Mouse (Mus musculus) macrophage (primary cell): ENCODE results near the gene Gss. TPM values are rescaled to one million over a fixed set of nuclear protein-coding genes. Genes with fewer than 3 reads are reported as not detected.
"Not testable (repeated sequence)": the region's sequence is repeated elsewhere in the genome, so short reads cannot be mapped to it uniquely, and the experiment has no call there.

ENCODE experiments used
- H3K27ac ChIP-seq: fragments of 350-480 bp; formaldehyde crosslinking; 2 replicates; pipeline ENCODE4 v1.9.0; 2021
- H3K36me3 ChIP-seq: fragments of 350-480 bp; formaldehyde crosslinking; 2 replicates; pipeline ENCODE4 v1.9.0; 2021; ENCODE audit errors: inconsistent target
- H3K4me3 ChIP-seq: fragments of 350-480 bp; formaldehyde crosslinking; 2 replicates; pipeline ENCODE4 v1.9.0; 2021; ENCODE audit errors: inconsistent target
- H3K79me2 ChIP-seq: fragments of 350-480 bp; formaldehyde crosslinking; 2 replicates; pipeline ENCODE4 v1.9.0; 2021; ENCODE audit errors: inconsistent target
- WGBS: methylation state at CpG from one replicate; pipeline ENCODE4 v1.1.7; 2026; ENCODE audit warnings: inconsistent platforms; ENCODE audit not compliant: missing documents; 5-methylcytosine and 5-hydroxymethylcytosine counted together
- polyA plus RNA-seq: library from polyadenylated mRNA; stranded (reverse); fragments of 250-400 nt; gene quantifications from 3 replicates; pipeline ENCODE4 v1.2.4, GENCODE M21; 2018; ENCODE audit warnings: inconsistent platforms

Gene Gss
- polyA plus RNA-seq, 1 experiment from 2014 or later, result 14.6 TPM

DNA sequence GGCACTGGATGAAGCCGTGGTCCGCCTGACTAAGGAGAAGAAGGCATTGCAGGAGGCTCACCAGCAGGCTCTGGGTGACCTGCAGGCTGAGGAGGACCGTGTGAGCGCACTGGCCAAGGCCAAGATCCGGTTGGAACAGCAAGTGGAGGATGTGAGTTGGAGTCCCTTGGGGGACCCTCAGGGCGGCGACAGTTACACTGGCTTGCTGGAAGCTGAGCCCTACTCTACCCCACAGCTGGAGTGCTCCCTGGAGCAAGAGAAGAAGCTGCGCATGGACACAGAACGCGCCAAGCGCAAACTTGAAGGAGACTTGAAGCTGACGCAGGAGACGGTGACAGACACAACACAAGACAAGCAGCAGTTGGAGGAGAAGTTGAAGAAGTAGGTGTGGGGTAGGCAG lies 35.9 kb upstream of the Gss start:
- WGBS, result 89% methylated on average over 11 of the region's 13 CpGs
- H3K36me3 ChIP-seq, result peaks cover 2% of the 10 kb centered on the region; the same call in 1 of the 2 replicates
- H3K79me2 ChIP-seq, result no peaks in the 10 kb centered on the region
- no peak overlapping the region for H3K27ac ChIP-seq
- no peak overlapping the region for H3K4me3 ChIP-seq

DNA sequence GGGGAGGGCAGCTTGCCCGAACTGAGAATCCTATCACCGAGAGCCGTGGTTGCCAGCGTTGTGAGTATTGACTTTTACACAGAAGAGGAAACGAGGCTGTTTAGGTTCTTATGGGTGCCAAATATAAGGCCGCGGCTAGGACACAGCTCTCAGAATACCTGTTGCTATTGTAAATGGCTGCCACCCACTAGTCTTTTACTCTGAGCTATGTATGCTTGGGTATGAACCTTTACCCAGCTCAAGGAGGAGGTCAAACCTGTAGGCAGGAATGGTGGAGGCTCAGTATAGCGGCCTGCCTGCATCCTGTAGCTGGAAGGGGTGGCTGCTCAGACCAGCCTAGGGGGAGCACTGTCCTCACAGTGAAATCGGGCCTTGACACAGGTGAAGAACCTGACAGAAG lies 35.5 kb upstream of the Gss start:
- Histone ChIP-seq H3K79me2 (no peaks in the 10 kb centered on the region), H3K27ac (no peak overlapping the region), H3K36me3 (no peaks in the 10 kb centered on the region), H3K4me3 (no peak overlapping the region)
- 94% methylated on average over 9 of the region's 9 CpGs for WGBS

- WGBS, result 44% methylated on average over 21 of the region's 21 CpGs
- H3K27ac ChIP-seq, result no peak overlapping the region
- H3K79me2 ChIP-seq, result no peaks in the 10 kb centered on the region
- H3K4me3 ChIP-seq, result no peak overlapping the region
- no peaks in the 10 kb centered on the region for H3K36me3 ChIP-seq
Observed at GRCm38 (mm10) chr2:155627030-155627738, 34.6 kb upstream of the Gss start.

GRCm38 (mm10) chr2:155626277-155626676 lies 33.7 kb upstream of the Gss start:
- Histone ChIP-seq H3K36me3 (no peaks in the 10 kb centered on the region), H3K79me2 (no peaks in the 10 kb centered on the region), H3K27ac (no peak overlapping the region), H3K4me3 (no peak overlapping the region)
- WGBS, result 62% methylated on average over 15 of the region's 15 CpGs

DNA sequence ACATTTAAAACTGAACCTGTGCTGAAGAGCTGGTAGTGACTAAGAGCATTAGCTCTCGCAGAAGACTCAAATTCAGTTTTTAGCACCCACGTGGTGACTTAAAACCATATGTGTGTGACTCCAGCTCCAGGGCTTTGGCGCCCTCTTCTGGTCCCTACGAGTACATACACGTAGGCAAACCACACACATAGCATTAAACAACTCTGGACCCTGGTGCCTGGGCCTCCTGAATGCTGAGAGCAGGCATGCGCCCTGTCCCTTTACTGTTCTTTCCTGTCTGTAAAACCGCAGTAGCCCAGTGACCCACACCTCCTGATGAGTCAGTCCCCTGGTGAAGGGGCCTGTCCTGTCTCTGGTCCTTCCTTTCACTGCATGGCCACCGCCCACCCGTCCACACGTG lies 32.1 kb upstream of the Gss start:
- Histone ChIP-seq H3K4me3 (no peak overlapping the region), H3K36me3 (no peaks in the 10 kb centered on the region), H3K27ac (no peak overlapping the region), H3K79me2 (no peaks in the 10 kb centered on the region)
- WGBS, result 37% methylated on average over 10 of the region's 10 CpGs

- Histone ChIP-seq H3K36me3 (no peaks in the 10 kb centered on the region), H3K4me3 (no peak overlapping the region), H3K27ac (no peak overlapping the region), H3K79me2 (no peaks in the 10 kb centered on the region)
- 77% methylated on average over 6 of the region's 6 CpGs for WGBS
Observed at GRCm38 (mm10) chr2:155623996-155624395, 31.4 kb upstream of the Gss start.

- WGBS, result 36% methylated on average over 11 of the region's 11 CpGs
- H3K4me3 ChIP-seq, result no peak overlapping the region
Observed at GRCm38 (mm10) chr2:155622606-155623005, 30.0 kb upstream of the Gss start.

GRCm38 (mm10) chr2:155619817-155620216 lies 27.2 kb upstream of the Gss start:
- H3K79me2 ChIP-seq, result no peaks in the 10 kb centered on the region
- no peak overlapping the region for H3K4me3 ChIP-seq
- WGBS, result 15% methylated on average over 8 of the region's 8 CpGs
- H3K36me3 ChIP-seq, result no peaks in the 10 kb centered on the region
- H3K27ac ChIP-seq, result no peak overlapping the region

More at GRCm38 (mm10) chr2:155622606-155623005, 30.0 kb upstream of the Gss start:
- Histone ChIP-seq H3K36me3 (no peaks in the 10 kb centered on the region), H3K79me2 (no peaks in the 10 kb centered on the region), H3K27ac (no peak overlapping the region)

DNA sequence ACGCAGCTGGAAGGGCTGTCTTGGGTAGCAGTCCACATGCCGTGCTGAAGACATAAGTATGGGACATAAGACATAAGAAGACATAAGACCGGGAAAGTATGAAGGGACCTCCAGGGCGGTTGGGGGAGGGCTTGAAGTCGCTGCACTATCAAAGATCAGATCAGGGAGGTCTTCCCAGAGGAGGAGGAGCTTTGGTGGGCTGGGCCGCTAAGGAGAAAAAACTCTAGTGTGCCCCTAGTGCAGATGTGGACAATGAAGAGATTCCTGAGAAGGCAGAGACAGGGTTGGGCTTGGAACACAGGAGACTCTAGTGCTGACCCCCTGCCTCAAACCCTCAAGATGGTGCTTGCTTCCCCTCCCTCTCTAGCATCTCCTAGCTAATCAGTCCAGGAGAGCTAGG lies 24.4 kb upstream of the Gss start:
- no peak overlapping the region for H3K27ac ChIP-seq
- no peak overlapping the region for H3K4me3 ChIP-seq
- WGBS, result 70% methylated on average over 6 of the region's 6 CpGs
- no peaks in the 10 kb centered on the region for H3K36me3 ChIP-seq
- H3K79me2 ChIP-seq, result no peaks in the 10 kb centered on the region

GRCm38 (mm10) chr2:155613953-155614352 lies 21.3 kb upstream of the Gss start:
- 71% methylated on average over 7 of the region's 8 CpGs for WGBS
- no peaks in the 10 kb centered on the region for H3K79me2 ChIP-seq
- H3K36me3 ChIP-seq, result no peaks in the 10 kb centered on the region
- no peak overlapping the region; the same call in 1 of the 2 replicates for H3K4me3 ChIP-seq
- H3K27ac ChIP-seq, result no peak overlapping the region

GRCm38 (mm10) chr2:155613326-155613755 lies 20.7 kb upstream of the Gss start:
- no peak overlapping the region for H3K27ac ChIP-seq
- H3K36me3 ChIP-seq, result no peaks in the 10 kb centered on the region
- 3% methylated on average over 20 of the region's 20 CpGs for WGBS
- no peaks in the 10 kb centered on the region for H3K79me2 ChIP-seq
- peak overlapping the region; percentile 3; the same call in 1 of the 2 replicates for H3K4me3 ChIP-seq

- no peaks in the 10 kb centered on the region for H3K79me2 ChIP-seq
- no peaks in the 10 kb centered on the region for H3K36me3 ChIP-seq
- WGBS, result 92% methylated on average over 9 of the region's 9 CpGs
- H3K27ac ChIP-seq, result no peak overlapping the region
- H3K4me3 ChIP-seq, result no peak overlapping the region
Observed at GRCm38 (mm10) chr2:155611834-155612550, 19.4 kb upstream of the Gss start.

DNA sequence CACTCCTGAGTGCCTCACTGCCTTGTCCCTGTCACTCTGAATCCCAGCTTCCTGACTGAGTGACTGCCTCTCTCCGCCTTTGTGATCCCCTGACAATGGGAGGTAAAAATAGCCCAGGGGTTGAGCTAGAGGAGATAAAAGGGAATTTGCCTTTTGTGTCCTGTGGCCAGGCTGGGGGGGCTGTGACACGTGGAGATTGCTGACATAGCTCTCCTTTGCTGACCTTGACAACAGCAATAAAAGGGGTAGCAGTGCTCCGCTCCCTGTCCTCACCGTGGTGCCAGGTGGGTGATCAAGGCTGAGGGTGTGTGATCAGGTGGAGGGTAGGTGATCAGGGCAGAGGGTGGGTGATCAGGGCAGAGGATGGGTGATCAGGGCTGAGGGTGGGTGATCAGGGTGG lies 18.4 kb upstream of the Gss start, which contains the start of gene Myh7b:
Gene Myh7b (plus strand): TSS at position 235 of the 400 bp plus-strand sequence.
- Histone ChIP-seq H3K36me3 (no peaks in the 10 kb centered on the region), H3K79me2 (no peaks in the 10 kb centered on the region), H3K4me3 (no peak within 1 kb of the TSS), H3K27ac (no peak within 1 kb of the TSS)
- 61% methylated on average over 4 of the region's 4 CpGs for WGBS

DNA sequence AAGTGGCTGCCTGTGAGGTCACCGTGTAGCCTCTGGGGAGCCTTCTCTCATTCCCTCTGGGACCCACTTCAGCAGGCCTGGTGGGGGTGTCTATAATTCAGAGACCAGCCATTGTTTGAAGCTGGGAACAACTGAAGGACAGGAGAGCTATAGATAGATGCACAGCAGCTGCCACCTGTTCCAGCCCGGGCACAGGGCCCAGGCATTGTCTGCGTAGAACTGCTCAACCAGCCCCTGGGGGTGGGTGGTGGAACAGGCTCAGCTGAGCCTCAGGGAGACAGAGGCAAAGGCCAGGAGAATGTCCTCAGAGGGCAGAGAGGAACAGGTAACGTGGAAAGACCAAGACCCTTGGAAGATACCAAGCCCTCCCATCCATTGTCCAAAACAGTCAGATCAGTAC lies 13.8 kb upstream of the Gss start:
- Histone ChIP-seq H3K79me2 (no peaks in the 10 kb centered on the region), H3K4me3 (no peak overlapping the region), H3K27ac (no peak overlapping the region), H3K36me3 (no peaks in the 10 kb centered on the region)
- 90% methylated on average over 4 of the region's 4 CpGs for WGBS

DNA sequence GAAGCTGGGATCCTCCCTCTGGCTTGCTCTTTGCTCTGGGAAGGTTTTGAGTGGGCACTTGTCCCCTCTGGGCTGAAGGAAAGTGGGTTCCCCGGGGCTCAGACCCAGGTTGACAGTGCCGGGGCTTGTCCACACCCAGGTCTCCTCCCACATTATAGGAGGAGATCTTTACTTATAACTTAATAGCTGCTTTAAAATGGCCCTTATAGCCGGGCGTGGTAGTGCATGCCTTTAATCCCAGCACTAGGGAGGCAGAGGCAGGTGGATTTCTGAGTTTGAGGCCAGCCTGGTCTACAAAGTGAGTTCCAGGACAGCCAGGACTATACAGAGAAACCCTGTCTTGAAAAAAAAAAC lies 12.6 kb upstream of the Gss start:
- 89% methylated on average over 4 of the region's 4 CpGs for WGBS
- not testable (repeated sequence) for H3K27ac ChIP-seq, H3K79me2 ChIP-seq, H3K36me3 ChIP-seq, H3K4me3 ChIP-seq
